Mouse (Mus musculus): Measurements from ENCODE around the gene Usp54. TPM values are rescaled to one million over a fixed set of nuclear protein-coding genes. Genes with fewer than 3 reads are reported as not detected.
"Not testable (repeated sequence)": the region's sequence is repeated elsewhere in the genome, so short reads cannot be mapped to it uniquely, and the experiment has no call there.

Gene Usp54
- polyA plus RNA-seq, 1 experiment from 2014 or later, result 11.2 TPM

- WGBS, result 76% methylated on average over 4 of the region's 4 CpGs
- Histone ChIP-seq H3K4me2 (no peak overlapping the region), H3K27me3 (no peaks in the 10 kb centered on the region), H3K4me3 (no peak overlapping the region), H3K4me1 (replicated peaks) (no peaks in the 10 kb centered on the region), H3K27ac (replicated peaks) (no peak overlapping the region), H3K9ac (no peak overlapping the region), H3K36me3 (no peaks in the 10 kb centered on the region), H3K9me3 (no peaks in the 10 kb centered on the region)
- no peak for ATAC-seq (ENCODE audit: low FRiP score, low read depth)
Observed at GRCm38 (mm10) chr14:20651722-20652256, 10.9 kb upstream of the Usp54 start.

DNA sequence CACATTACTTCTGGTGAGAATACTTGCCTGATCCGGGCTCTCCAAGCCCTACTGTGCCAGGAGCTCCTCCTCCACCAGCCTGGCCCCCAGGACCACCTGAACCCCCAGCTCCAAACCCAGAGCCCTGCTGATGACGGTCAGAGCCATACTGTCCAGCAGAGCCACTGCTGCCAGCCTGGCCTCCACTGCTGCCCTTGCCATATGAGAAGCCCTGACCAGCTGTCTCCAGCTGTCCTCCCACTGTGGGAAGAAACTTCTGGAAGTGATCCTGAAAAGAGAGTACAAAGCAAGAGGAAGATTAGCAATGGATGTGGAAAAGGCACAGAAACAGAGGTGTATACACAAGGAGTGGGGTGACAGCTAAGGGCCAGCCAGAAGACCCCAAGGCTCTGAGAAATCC lies 10.1 kb upstream of the Usp54 start:
- Histone ChIP-seq H3K4me2 (no peak overlapping the region), H3K4me3 (no peak overlapping the region), H3K4me1 (replicated peaks) (no peaks in the 10 kb centered on the region), H3K9ac (no peak overlapping the region), H3K27me3 (no peaks in the 10 kb centered on the region), H3K27ac (replicated peaks) (no peak overlapping the region), H3K9me3 (no peaks in the 10 kb centered on the region), H3K36me3 (no peaks in the 10 kb centered on the region)
- 89% methylated on average over 2 of the region's 2 CpGs for WGBS
- no peak for ATAC-seq (ENCODE audit: low FRiP score, low read depth)

- Histone ChIP-seq H3K27ac (replicated peaks) (no peak overlapping the region), H3K36me3 (no peaks in the 10 kb centered on the region), H3K9ac (no peak overlapping the region), H3K4me3 (no peak overlapping the region), H3K27me3 (no peaks in the 10 kb centered on the region), H3K4me2 (no peak overlapping the region), H3K9me3 (no peaks in the 10 kb centered on the region), H3K4me1 (replicated peaks) (peaks cover 8% of the 10 kb centered on the region)
- no peak for ATAC-seq (ENCODE audit: low FRiP score, low read depth)
Observed at GRCm38 (mm10) chr14:20646381-20646780, 5.5 kb upstream of the Usp54 start.

GRCm38 (mm10) chr14:20645547-20645946 lies 4.7 kb upstream of the Usp54 start:
- Histone ChIP-seq H3K9ac (no peak overlapping the region), H3K4me1 (replicated peaks) (peaks cover 9% of the 10 kb centered on the region), H3K4me3 (no peak overlapping the region), H3K27ac (replicated peaks) (no peak overlapping the region), H3K36me3 (no peaks in the 10 kb centered on the region), H3K4me2 (no peak overlapping the region), H3K27me3 (no peaks in the 10 kb centered on the region), H3K9me3 (no peaks in the 10 kb centered on the region)
- WGBS, result 32% methylated on average over 3 of the region's 3 CpGs
- no peak for ATAC-seq (ENCODE audit: low FRiP score, low read depth)

DNA sequence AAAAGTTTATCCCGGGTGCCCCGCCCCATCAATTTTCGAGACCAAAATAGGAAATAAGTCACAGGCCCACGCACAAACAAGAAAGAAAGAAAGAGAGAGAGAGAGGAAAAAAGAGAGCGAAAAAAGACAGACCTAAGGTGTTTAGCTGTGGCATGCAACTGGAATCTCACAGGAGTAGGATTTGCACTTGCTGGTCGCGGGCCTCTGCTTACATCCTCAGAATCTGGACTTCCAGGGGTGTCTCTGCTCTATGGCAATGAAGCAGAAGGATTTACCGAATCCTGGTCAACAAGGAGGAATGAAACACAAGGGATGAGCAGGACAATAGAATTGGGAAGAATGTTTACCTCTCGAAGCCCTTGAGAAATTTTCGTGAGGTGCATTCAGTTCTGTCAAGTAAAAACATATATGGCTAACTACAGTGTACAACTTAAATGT lies 594 bp upstream of the Usp54 start:
- H3K9me3 ChIP-seq, result no peaks in the 10 kb centered on the region
- no peaks in the 10 kb centered on the region for H3K27me3 ChIP-seq
- no peak for ATAC-seq (ENCODE audit: low FRiP score, low read depth)
- peak overlapping the region; percentile 94 for H3K27ac ChIP-seq (replicated peaks)
- peak overlapping the region; percentile 98 for H3K4me3 ChIP-seq
- WGBS, result 16% methylated on average over 10 of the region's 10 CpGs
- H3K4me1 ChIP-seq (replicated peaks), result peaks cover 24% of the 10 kb centered on the region
- peak overlapping the region; percentile 82 for H3K9ac ChIP-seq
- H3K4me2 ChIP-seq, result peak overlapping the region; percentile 90
- H3K36me3 ChIP-seq, result no peaks in the 10 kb centered on the region

DNA sequence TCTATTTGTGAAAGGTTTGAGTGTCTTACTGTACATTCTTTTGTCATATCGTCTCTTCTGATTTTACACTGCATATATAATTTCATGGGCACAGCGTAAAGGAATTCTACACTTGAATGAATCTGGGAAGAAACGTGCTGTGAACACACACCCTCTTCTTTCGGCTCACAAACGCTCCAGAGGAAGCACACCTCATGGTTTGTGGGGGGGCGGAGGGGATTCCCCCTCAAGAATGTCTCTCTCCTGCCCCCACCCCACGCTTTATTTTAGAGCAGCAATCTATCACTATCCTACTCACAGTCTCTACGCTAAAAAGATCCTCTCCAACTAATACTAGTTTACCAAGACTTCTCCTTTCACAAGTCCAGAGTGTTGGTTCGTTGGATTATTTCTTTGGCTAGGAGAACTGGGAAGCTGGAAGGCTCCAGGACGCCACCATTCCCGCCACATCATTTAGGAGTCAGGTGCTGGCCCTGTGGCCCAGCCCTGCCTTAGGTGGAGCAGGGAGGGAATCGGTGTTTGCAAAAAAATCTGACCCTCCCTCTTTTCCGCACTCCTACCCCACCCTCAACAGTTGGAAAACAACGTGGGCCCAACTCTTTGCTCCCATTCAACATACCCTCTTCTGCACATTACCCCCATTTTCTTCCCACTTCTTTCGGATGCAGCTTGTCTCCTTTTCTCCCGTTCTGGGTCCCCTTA lies 794 bp downstream of the Usp54 start:
- Histone ChIP-seq H3K9me3 (no peaks in the 10 kb centered on the region), H3K4me3 (peak overlapping the region; percentile 98), H3K4me2 (peak overlapping the region; percentile 90), H3K4me1 (replicated peaks) (peaks cover 24% of the 10 kb centered on the region), H3K27ac (replicated peaks) (peak overlapping the region; percentile 94), H3K27me3 (no peaks in the 10 kb centered on the region), H3K36me3 (no peaks in the 10 kb centered on the region), H3K9ac (peak overlapping the region; percentile 82)
- WGBS, result under 1% methylated on average over 16 of the region's 16 CpGs
- peak; percentile 64 for ATAC-seq (ENCODE audit: low FRiP score, low read depth)

DNA sequence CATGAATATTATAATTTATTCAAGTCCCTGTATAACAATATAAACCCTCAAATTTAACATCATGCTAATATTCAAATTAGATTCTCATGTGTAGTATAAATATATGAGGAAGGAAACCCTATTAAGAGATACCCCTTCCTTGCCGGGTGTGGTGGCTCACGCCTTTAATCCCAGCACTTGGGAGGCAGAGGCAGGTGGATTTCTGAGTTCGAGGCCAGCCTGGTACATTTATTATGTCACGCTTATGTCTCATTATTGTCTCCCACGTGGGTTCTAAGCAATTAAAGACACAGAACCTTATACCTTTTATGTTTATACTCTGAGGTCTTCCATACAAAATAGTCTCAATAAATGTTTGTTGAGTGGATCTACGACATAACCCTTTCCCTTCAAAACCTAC lies 2.2 kb downstream of the Usp54 start:
- Histone ChIP-seq H3K36me3 (no peaks in the 10 kb centered on the region), H3K4me3 (no peak overlapping the region), H3K27ac (replicated peaks) (no peak overlapping the region), H3K4me2 (no peak overlapping the region), H3K9me3 (no peaks in the 10 kb centered on the region), H3K27me3 (no peaks in the 10 kb centered on the region), H3K4me1 (replicated peaks) (peaks cover 24% of the 10 kb centered on the region), H3K9ac (no peak overlapping the region)
- WGBS, result 94% methylated on average over 6 of the region's 6 CpGs
- no peak for ATAC-seq (ENCODE audit: low FRiP score, low read depth)

- Histone ChIP-seq H3K4me3 (no peak overlapping the region), H3K9ac (no peak overlapping the region), H3K27me3 (no peaks in the 10 kb centered on the region), H3K27ac (replicated peaks) (no peak overlapping the region), H3K4me1 (replicated peaks) (peaks cover 24% of the 10 kb centered on the region), H3K4me2 (no peak overlapping the region), H3K9me3 (no peaks in the 10 kb centered on the region), H3K36me3 (no peaks in the 10 kb centered on the region)
- WGBS, result 91% methylated on average over 2 of the region's 2 CpGs
- no peak for ATAC-seq (ENCODE audit: low FRiP score, low read depth)
Observed at GRCm38 (mm10) chr14:20637818-20638574, 2.9 kb downstream of the Usp54 start.

GRCm38 (mm10) chr14:20636968-20637367 lies 3.9 kb downstream of the Usp54 start:
- WGBS, result 94% methylated on average over 3 of the region's 3 CpGs

GRCm38 (mm10) chr14:20635546-20635945 lies 5.3 kb downstream of the Usp54 start:
- peaks cover 15% of the 10 kb centered on the region; the same call in 1 of the 2 replicates for H3K4me1 ChIP-seq (replicated peaks)
- H3K27me3 ChIP-seq, result no peaks in the 10 kb centered on the region
- H3K9ac ChIP-seq, result no peak overlapping the region
- H3K36me3 ChIP-seq, result no peaks in the 10 kb centered on the region
- no peak overlapping the region for H3K27ac ChIP-seq (replicated peaks)
- H3K9me3 ChIP-seq, result no peaks in the 10 kb centered on the region
- WGBS, result 95% methylated on average over 2 of the region's 2 CpGs
- no peak overlapping the region for H3K4me3 ChIP-seq
- ATAC-seq (ENCODE audit: low FRiP score, low read depth), result no peak
- H3K4me2 ChIP-seq, result no peak overlapping the region

More at GRCm38 (mm10) chr14:20636968-20637367, 3.9 kb downstream of the Usp54 start:
- H3K4me1 ChIP-seq (replicated peaks), result peaks cover 22% of the 10 kb centered on the region
- H3K4me3 ChIP-seq; H3K9ac ChIP-seq; H3K27ac ChIP-seq (replicated peaks); H3K36me3 ChIP-seq; ATAC-seq (ENCODE audit: low FRiP score, low read depth); H3K9me3 ChIP-seq; H3K27me3 ChIP-seq; H3K4me2 ChIP-seq: not testable (repeated sequence)

DNA sequence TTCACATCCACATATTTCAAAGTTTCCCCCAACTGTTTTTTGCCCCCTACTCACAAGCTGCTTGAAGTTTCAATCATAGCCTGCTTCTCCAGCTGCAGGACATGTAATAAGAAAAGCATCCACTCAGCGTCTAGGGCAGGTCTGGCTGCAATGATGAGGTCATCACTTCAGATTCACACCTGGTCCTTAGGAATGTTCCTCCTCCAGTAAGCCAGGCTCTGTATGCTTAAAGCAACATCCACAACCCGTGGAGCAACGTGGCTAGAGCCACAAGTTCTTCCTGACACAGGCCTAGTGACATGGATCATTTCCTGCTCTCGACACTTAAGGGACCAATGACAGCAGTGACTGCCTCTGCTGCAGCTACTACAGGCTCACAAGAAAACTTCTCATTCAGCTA lies 9.6 kb downstream of the Usp54 start:
- no peak overlapping the region for H3K4me3 ChIP-seq
- no peaks in the 10 kb centered on the region for H3K4me1 ChIP-seq (replicated peaks)
- no peaks in the 10 kb centered on the region for H3K36me3 ChIP-seq
- H3K9ac ChIP-seq, result no peak overlapping the region
- no peak overlapping the region for H3K4me2 ChIP-seq
- H3K27me3 ChIP-seq, result no peaks in the 10 kb centered on the region
- H3K9me3 ChIP-seq, result no peaks in the 10 kb centered on the region
- 67% methylated on average over 4 of the region's 4 CpGs for WGBS
- H3K27ac ChIP-seq (replicated peaks), result no peak overlapping the region
- ATAC-seq (ENCODE audit: low FRiP score, low read depth), result no peak

DNA sequence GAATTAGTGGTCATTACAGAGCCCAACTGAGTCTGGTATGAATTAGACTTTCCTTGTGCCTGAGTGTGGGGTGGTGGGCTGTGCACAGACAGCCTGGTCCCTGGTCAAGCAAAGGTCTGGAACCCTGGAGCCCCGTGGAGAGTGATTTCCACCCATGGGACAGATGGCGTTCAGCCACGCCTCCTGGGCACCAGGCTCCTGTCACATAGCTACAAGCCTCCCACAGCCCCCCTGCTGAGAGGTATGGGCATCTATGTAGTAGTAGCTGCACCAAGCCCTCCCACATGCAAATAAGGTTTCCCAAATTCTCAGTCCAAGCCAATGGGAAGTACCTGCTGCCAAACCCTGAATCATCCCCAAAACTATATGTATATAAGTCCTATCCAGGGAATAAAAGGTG lies 13.9 kb downstream of the Usp54 start:
- H3K27ac ChIP-seq (replicated peaks), result no peak overlapping the region
- H3K4me2 ChIP-seq, result no peak overlapping the region
- H3K4me1 ChIP-seq (replicated peaks), result no peaks in the 10 kb centered on the region
- H3K4me3 ChIP-seq, result no peak overlapping the region
- H3K9ac ChIP-seq, result no peak overlapping the region
- no peaks in the 10 kb centered on the region for H3K27me3 ChIP-seq
- H3K9me3 ChIP-seq, result no peaks in the 10 kb centered on the region
- WGBS, result 80% methylated on average over 3 of the region's 3 CpGs
- no peaks in the 10 kb centered on the region for H3K36me3 ChIP-seq
- ATAC-seq (ENCODE audit: low FRiP score, low read depth), result no peak
